Mouse (Mus musculus): ENCODE measurements around the gene Zfp831. TPM values are rescaled to one million over a fixed set of nuclear protein-coding genes. Genes with fewer than 3 reads are reported as not detected.

The Zfp831 gene
- total RNA-seq, 2 experiments from 2014 or later: 0.10 to 0.18 TPM

DNA sequence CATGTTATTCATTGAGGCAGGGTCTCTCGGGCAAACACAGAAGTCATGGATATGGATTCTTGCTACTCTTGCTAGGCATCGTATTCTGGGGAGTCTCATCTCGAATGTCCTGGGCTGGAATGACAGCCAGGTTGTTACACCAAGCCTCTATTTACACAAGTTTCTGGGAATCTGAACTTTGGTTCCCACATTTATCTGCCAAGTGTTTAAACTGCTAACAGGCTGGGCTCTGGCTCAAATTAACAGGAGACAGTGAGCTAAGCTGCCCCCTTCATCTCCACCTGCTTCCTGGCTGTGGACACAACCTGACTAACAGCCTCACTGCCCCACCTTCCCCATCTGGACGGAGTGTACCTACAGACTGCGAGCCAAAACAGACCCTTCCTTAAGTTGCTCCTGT, 88.6 kb downstream of the Zfp831 start:
- no peak for DNase-seq

DNA sequence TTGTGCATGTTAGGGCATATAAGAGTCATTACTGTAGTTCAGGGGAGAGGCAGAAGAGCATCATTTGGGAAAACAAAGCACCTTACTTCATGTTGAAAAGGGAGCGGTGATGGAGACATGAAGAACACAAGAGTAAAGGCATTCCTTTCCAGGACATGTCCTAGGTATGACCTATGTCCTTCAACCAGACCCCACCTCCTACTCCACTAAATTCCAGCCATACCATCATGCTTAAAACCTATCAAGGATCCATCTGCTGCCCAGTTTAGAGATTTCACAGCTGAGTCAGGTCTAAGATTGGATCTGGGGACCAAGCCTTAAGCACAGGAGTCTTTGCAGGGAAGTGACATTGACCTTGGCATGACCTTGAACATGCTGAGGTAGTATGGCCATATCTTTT, 91.9 kb downstream of the Zfp831 start:
- DNase-seq: no peak

DNA sequence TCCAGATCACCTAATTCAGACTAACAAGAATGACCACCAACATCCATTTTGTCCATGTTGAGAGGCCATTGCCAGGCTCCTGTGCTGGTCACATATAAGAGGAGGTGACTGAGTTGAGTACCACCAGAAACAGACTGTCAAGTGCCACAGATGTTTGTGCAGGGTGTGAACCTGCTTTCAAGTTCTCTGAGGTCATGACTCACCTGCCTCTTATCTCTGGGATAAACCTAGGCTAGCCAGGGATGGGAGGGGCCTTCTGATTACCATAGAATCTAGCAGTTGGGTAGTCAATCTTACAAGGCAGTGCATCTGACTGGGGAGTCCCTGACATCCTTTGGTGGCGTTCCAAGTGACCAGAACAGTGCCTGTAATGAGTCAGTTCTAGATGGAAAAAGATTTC, 103.8 kb downstream of the Zfp831 start:
- no peak for DNase-seq

DNA sequence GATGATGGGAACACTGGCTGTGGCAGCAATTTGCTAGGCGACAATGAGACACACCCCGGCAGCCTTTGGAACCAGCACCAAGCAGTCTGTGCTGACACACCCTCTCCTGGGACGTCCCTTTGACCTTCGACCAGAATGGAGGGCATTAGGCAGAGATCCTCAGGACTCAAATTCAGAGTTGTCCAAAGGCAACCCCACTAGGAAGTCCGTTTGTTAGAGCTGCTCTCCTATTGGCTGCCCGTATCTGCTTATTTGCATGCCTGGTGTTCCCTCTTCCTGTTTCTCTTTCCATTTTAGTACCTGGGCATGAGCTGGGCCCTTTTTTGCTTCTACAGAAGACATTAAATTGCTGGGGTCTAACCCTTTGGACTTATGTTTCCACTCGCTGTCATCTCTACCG, 105.0 kb downstream of the Zfp831 start:
- DNase-seq: no peak

DNA sequence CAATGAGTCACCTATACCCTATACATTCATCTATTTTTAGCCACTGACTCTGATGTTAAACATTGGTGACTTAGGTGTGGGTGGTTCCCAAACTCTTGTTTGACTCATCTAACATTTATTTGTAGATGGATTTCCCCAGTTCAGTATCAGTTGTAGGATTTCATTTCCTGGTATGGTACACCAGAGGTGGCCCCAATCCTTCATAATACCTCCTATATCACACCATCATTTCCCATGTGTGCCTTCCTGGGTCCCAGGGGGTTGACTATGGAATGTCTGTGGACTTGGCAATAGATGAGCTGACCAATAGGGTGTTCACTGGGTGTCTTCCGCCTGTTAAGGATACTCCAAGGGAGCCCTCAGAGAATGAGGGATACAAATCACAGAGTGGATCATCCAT, 109.9 kb downstream of the Zfp831 start:
- DNase-seq: no peak

DNA sequence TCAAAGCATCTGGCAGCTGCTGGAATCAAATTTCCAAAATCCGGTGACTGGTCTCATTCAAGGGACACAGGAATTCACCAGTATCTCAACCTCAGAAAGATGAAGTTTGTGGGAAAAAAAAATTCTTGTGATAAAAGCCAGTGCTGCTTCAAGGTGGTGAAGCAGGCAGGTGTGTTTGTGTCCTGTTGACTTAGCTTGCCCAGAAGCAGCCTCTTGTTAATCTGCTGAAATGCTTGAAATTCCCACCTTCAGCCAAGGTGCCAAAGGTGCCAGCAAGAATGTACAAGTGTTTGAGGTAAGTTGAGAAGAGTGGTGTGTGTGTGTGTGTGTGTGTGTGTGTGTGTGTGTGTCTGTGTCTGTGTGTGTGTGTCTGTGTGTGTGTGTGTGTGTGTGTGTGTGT, 110.9 kb downstream of the Zfp831 start:
- DNase-seq: no peak

DNA sequence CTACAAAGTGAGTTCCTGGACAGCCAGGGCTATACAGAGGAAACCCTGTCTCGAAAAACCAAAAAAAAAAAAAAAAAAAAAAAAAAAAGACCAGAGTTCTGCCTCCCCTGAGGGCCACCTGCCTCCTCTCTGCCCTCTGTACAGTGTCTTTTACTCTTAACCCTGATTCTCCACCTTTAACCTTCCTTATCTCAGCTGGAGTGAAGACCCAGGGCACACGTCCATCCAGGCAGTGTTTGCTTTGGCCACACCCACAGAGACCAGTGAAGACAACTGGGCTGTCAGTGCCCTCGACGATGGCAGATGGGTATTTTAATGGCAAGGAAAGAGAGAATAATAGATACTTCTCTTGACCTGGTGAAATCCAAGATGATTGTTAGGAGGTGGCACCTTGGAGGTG, 115.9 kb downstream of the Zfp831 start:
- DNase-seq: no peak

Other genes starting within 250 kb of the Zfp831 start
- gene Nelfcd, start 227.7 kb upstream of the Zfp831 start, total RNA-seq (2021): 10 to 100 TPM; 50.5 to 56.3 TPM
- gene Ctsz, start 204.5 kb upstream of the Zfp831 start, total RNA-seq (2021): 10 to 100 TPM; 49.4 to 50.2 TPM
- 1 to 10 TPM; 1.3 to 1.7 TPM for gene Tubb1, start 192.8 kb upstream of the Zfp831 start, total RNA-seq (2021)
- 1,000 to 10,000 TPM in 1 of 2 experiments, 100 to 1,000 TPM in 1; 968 to 1,079 TPM for gene Atp5e, start 179.4 kb upstream of the Zfp831 start, total RNA-seq (2021)
- 100 to 1,000 TPM in 1 of 2 experiments, 10 to 100 TPM in 1; 96.7 to 106 TPM for gene Prelid3b, start 170.5 kb upstream of the Zfp831 start, total RNA-seq (2021)
- under 1 TPM; 0.19 to 0.23 TPM for gene Edn3, start 117.1 kb downstream of the Zfp831 start, total RNA-seq (2021)

Measured in heart, postnatal 4 days (tissue).